Mouse (Mus musculus): Measurements from ENCODE around the gene Akr1d1. TPM values are rescaled to one million over a fixed set of nuclear protein-coding genes. Genes with fewer than 3 reads are reported as not detected.

Gene Akr1d1
- polyA plus RNA-seq, 1 experiment from 2014 or later = not detected

- Histone ChIP-seq H3K9me3 (no peaks in the 10 kb centered on the region), H3K4me2 (no peak overlapping the region), H3K4me3 (no peak overlapping the region), H3K36me3 (no peaks in the 10 kb centered on the region), H3K27ac (replicated peaks) (no peak overlapping the region), H3K9ac (no peak overlapping the region), H3K4me1 (replicated peaks) (no peaks in the 10 kb centered on the region), H3K27me3 (no peaks in the 10 kb centered on the region)
- ATAC-seq (ENCODE audit: low FRiP score, low read depth) = no peak
- WGBS = 67% methylated on average over 1 of the region's 1 CpGs
Observed at GRCm38 (mm10) chr6:37571939-37572338, 42.0 kb downstream of the Akr1d1 start.

DNA sequence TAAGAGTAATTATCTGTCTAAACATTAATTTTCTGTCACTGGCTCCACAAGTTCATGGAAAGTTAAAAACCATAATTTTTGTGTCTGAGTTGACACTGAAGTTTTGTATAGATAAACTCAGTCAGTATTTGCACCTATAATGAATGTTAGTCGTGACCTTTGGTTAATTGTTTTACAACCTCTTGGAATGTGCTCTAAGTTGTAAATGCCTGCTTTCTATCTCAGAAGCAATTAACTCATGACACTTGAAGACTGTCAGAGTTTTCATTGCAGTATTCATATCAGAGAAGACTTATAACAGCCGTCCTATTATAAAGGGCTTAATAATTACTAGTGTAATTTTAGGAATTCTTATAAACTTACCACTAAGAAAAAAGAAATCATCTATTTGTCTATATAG is 43.0 kb downstream of the Akr1d1 start:
- Histone ChIP-seq H3K9me3 (no peaks in the 10 kb centered on the region), H3K4me3 (no peak overlapping the region), H3K9ac (no peak overlapping the region), H3K4me2 (no peak overlapping the region), H3K27me3 (no peaks in the 10 kb centered on the region), H3K27ac (replicated peaks) (no peak overlapping the region), H3K4me1 (replicated peaks) (no peaks in the 10 kb centered on the region), H3K36me3 (no peaks in the 10 kb centered on the region)
- ATAC-seq (ENCODE audit: low FRiP score, low read depth) = no peak
- 62% methylated on average over 2 of the region's 2 CpGs for WGBS

DNA sequence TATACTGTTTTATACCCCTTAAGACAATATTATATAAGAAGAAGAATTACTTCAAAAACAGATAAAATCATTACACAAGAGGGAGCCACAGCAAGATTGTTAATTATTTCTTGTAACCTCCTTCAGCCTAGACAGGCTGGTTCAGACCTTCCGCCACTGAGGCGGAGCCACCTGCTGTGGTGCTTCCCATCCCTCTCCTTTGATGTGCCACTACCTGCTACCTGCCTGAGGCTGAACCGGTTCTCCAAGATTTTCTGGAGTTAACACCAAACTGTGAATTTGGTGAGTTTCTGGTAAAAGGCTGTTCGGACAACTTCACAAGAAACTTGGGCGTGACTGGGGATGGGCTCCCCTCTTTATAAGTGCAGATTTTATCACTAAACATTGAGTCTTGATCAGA is 50.5 kb downstream of the Akr1d1 start:
- Histone ChIP-seq H3K36me3 (no peaks in the 10 kb centered on the region), H3K4me2 (no peak overlapping the region), H3K27ac (replicated peaks) (no peak overlapping the region), H3K27me3 (no peaks in the 10 kb centered on the region), H3K4me3 (no peak overlapping the region), H3K4me1 (replicated peaks) (no peaks in the 10 kb centered on the region), H3K9me3 (no peaks in the 10 kb centered on the region), H3K9ac (no peak overlapping the region)
- ATAC-seq (ENCODE audit: low FRiP score, low read depth) = no peak
- 75% methylated on average over 5 of the region's 5 CpGs for WGBS

- WGBS = 6% methylated on average over 4 of the region's 4 CpGs
- no peak overlapping the region for H3K9ac ChIP-seq
- H3K27me3 ChIP-seq = no peaks in the 10 kb centered on the region
- no peak overlapping the region for H3K4me2 ChIP-seq
- ATAC-seq (ENCODE audit: low FRiP score, low read depth) = peak; percentile 89
- peak overlapping the region; percentile 76 for H3K27ac ChIP-seq (replicated peaks)
- no peaks in the 10 kb centered on the region for H3K9me3 ChIP-seq
- H3K36me3 ChIP-seq = no peaks in the 10 kb centered on the region
- peaks cover 23% of the 10 kb centered on the region for H3K4me1 ChIP-seq (replicated peaks)
- H3K4me3 ChIP-seq = no peak overlapping the region
Observed at GRCm38 (mm10) chr6:37589340-37589962, 59.5 kb downstream of the Akr1d1 start.

DNA sequence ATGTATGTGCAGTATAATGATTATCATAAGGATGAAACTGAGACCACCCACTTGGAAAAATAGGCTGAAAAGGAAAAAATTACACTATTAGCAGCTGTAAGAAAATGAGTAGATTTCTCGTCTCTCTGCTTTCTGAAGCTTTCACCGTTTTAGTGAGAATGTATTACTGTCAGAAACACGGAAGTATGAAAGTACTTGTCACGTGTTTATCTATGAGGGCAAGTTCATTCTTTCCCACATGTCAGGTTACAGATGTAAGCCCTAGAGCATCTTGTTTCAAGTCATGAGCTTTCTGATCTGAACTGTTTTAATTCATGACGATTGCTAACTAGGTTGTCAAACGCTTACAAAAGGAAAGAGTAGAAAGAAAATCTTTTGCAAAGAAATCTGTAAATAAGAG is 60.8 kb downstream of the Akr1d1 start:
- Histone ChIP-seq H3K4me3 (no peak overlapping the region), H3K27me3 (no peaks in the 10 kb centered on the region), H3K9me3 (no peaks in the 10 kb centered on the region), H3K4me2 (no peak overlapping the region), H3K27ac (replicated peaks) (no peak overlapping the region), H3K9ac (no peak overlapping the region), H3K4me1 (replicated peaks) (peaks cover 23% of the 10 kb centered on the region), H3K36me3 (no peaks in the 10 kb centered on the region)
- no peak for ATAC-seq (ENCODE audit: low FRiP score, low read depth)
- 80% methylated on average over 6 of the region's 6 CpGs for WGBS

DNA sequence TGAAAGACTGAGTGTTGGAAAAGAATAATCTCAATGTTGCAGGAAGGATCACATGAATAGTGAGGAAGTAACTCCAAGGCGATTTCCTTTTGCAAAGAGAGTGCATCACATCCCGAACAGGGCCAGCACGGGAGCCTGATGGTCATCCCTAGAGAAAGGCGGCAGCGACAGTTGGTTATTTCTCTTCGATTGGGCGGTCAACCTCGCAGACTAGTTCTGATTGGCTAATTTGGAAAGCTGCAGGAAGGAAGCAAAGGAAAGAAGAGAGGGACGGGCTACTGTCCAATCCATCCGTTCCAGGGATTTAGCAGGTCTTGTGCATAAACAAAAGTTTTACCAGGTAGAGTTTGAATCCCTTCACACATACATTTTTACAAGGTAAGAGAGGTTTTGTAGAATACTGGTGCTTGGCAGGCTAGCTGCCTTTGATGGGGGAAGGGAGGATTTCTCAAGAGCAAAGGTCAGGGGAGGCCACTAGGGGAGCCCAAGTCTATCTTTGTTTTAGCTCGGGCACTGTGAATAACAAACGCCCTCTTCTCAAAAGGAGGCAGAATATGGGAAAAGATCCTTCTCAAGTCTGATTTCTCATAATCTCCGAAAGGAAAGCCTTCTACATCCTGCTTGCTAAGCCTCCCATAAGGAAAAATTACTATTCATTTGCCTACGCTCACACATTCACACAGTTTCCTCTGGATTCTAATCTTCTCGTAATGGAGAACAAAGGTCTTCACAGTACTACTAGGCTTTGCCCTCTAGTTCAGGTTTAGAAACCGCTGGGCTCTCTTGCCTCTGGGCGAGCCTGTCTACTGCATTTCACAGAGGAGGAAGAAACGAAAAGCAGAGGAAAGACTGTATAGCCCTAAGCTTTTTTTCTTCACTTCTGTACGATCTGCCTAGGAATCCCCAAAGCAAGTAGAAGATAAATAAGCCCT is 62.4 kb downstream of the Akr1d1 start:
- peak overlapping the region; percentile 33 for H3K4me2 ChIP-seq
- peak overlapping the region; percentile 77 for H3K27ac ChIP-seq (replicated peaks)
- H3K36me3 ChIP-seq = no peaks in the 10 kb centered on the region
- peaks cover 23% of the 10 kb centered on the region for H3K4me1 ChIP-seq (replicated peaks)
- no peaks in the 10 kb centered on the region for H3K27me3 ChIP-seq
- no peaks in the 10 kb centered on the region for H3K9me3 ChIP-seq
- 0 out of 2 replicates have a peak overlapping the region, but pooled peaks have one; percentile 5 for H3K9ac ChIP-seq
- peak overlapping the region; percentile 15; the same call in 1 of the 2 replicates for H3K4me3 ChIP-seq
- WGBS = 29% methylated on average over 19 of the region's 19 CpGs
- peak; percentile 61; the same call in 1 of the 2 replicates for ATAC-seq (ENCODE audit: low FRiP score, low read depth)

- Histone ChIP-seq H3K4me2 (peak overlapping the region; percentile 33), H3K36me3 (no peaks in the 10 kb centered on the region), H3K9me3 (no peaks in the 10 kb centered on the region), H3K27me3 (no peaks in the 10 kb centered on the region), H3K9ac (no peak overlapping the region), H3K4me1 (replicated peaks) (peaks cover 23% of the 10 kb centered on the region), H3K27ac (replicated peaks) (peak overlapping the region; percentile 77), H3K4me3 (no peak overlapping the region)
- WGBS = 18% methylated on average over 6 of the region's 6 CpGs
- ATAC-seq (ENCODE audit: low FRiP score, low read depth) = no peak
Observed at GRCm38 (mm10) chr6:37593033-37593374, 63.0 kb downstream of the Akr1d1 start.

GRCm38 (mm10) chr6:37593551-37594089 is 63.6 kb downstream of the Akr1d1 start:
- H3K9ac ChIP-seq = peak overlapping the region; percentile 29; the same call in 1 of the 2 replicates
- no peak overlapping the region for H3K4me3 ChIP-seq
- 12% methylated on average over 5 of the region's 5 CpGs for WGBS
- H3K4me2 ChIP-seq = peak overlapping the region; percentile 6; the same call in 1 of the 2 replicates
- no peaks in the 10 kb centered on the region for H3K36me3 ChIP-seq
- no peaks in the 10 kb centered on the region for H3K9me3 ChIP-seq
- peaks cover 23% of the 10 kb centered on the region for H3K4me1 ChIP-seq (replicated peaks)
- H3K27ac ChIP-seq (replicated peaks) = 0 out of 2 replicates have a peak overlapping the region, but pooled peaks have one; percentile 50
- ATAC-seq (ENCODE audit: low FRiP score, low read depth) = no peak
- no peaks in the 10 kb centered on the region for H3K27me3 ChIP-seq

GRCm38 (mm10) chr6:37597088-37597487 is 67.1 kb downstream of the Akr1d1 start:
- H3K4me2 ChIP-seq = no peak overlapping the region
- no peaks in the 10 kb centered on the region for H3K27me3 ChIP-seq
- whole genome bisulfite sequencing = 90% methylated on average over 2 of the region's 2 CpGs
- no peak overlapping the region for H3K27ac ChIP-seq (replicated peaks)
- no peak overlapping the region for H3K4me3 ChIP-seq
- H3K4me1 ChIP-seq (replicated peaks) = peaks cover 14% of the 10 kb centered on the region
- H3K36me3 ChIP-seq = no peaks in the 10 kb centered on the region
- no peaks in the 10 kb centered on the region for H3K9me3 ChIP-seq
- no peak overlapping the region for H3K9ac ChIP-seq
- no peak for ATAC-seq (ENCODE audit: low FRiP score, low read depth)

- Histone ChIP-seq H3K9ac (no peak overlapping the region), H3K27ac (replicated peaks) (no peak overlapping the region), H3K36me3 (no peaks in the 10 kb centered on the region), H3K4me2 (no peak overlapping the region), H3K4me3 (no peak overlapping the region), H3K4me1 (replicated peaks) (peaks cover 7% of the 10 kb centered on the region), H3K9me3 (no peaks in the 10 kb centered on the region), H3K27me3 (no peaks in the 10 kb centered on the region)
- no peak for ATAC-seq (ENCODE audit: low FRiP score, low read depth)
Observed at GRCm38 (mm10) chr6:37598033-37598432, 68.1 kb downstream of the Akr1d1 start.

DNA sequence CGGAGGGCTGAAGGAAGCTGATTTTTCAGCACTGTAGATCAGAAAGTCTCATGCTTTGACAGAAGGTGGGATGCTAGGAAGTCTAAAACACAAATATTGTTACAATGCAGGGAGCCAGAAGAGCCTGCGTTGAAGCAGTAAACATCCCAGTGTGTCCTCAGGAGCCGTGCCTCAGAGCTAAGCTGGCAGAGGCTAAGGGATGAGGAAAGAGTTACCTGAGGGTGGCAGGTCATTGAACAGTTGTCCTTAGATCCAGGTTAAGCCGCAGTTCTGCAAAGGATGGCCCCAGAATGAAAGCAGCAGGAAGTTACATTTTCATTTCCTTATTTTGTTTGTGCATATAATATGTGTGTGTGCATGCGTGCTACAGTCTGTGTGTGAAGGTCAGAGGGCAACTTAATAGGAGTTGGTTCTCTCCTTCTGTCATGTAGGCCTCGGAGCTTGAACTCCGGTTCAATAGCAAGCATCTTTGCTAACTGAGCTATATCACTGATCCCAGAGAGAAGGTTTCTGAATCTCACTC is 71.1 kb downstream of the Akr1d1 start:
- Histone ChIP-seq H3K27me3 (no peaks in the 10 kb centered on the region), H3K27ac (replicated peaks) (no peak overlapping the region), H3K4me2 (no peak overlapping the region), H3K9me3 (no peaks in the 10 kb centered on the region), H3K36me3 (no peaks in the 10 kb centered on the region), H3K4me1 (replicated peaks) (no peaks in the 10 kb centered on the region), H3K4me3 (no peak overlapping the region), H3K9ac (no peak overlapping the region)
- ATAC-seq (ENCODE audit: low FRiP score, low read depth) = no peak
- WGBS = 81% methylated on average over 7 of the region's 7 CpGs

All from hindbrain, embryonic 15.5 days (tissue).